Mouse (Mus musculus): Measurements from ENCODE around the gene H2al2a. TPM values are rescaled to one million over a fixed set of nuclear protein-coding genes. Genes with fewer than 3 reads are reported as not detected.
"Not testable (repeated sequence)": the region's sequence is repeated elsewhere in the genome, so short reads cannot be mapped to it uniquely, and the experiment has no call there.

Gene H2al2a
- total and polyA plus RNA-seq, 3 experiments: 0.51 TPM; not detected in 2

DNA sequence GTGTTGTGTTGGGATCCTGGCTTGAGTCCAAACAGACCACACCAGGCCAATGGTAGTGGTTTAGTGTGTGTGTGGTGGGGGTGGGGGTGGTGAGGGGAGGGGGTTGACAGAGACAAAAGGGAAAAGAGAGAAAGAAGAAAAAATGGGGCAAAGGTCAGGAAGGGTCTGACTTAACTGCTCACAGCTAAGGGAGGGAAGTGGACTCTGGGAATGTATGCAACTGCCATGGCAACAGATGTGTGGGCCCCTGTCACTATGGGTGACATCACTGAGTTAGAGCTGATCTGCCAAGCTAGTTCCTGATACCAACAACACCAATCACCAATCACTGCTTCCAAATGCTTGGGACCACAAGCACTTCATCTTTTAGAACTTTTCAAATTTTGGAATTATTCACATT, 26.6 kb downstream of the H2al2a start:
- H3K9ac ChIP-seq (ENCODE audit: low read depth, low read length): no peak overlapping the region
- no peak overlapping the region for H3K4me3 ChIP-seq
- H3K27ac ChIP-seq: no peak overlapping the region
- 0 out of 2 replicates have a peak, but pooled peaks cover 1% of the 10 kb centered on the region for H3K27me3 ChIP-seq (ENCODE audit: control insufficient read depth, insufficient read depth, low read length)
- no peak for TF ChIP-seq CTCF (IDR thresholded peaks at IDR 0.05)
- TF ChIP-seq EP300 (IDR thresholded peaks at IDR 0.05; ENCODE audit: insufficient read depth, low read depth, low read length): no peak
- TF ChIP-seq POLR2A (IDR thresholded peaks at IDR 0.05; ENCODE audit: insufficient read depth, low read depth, low read length): no peak
- no peak for DNase-seq
- H3K36me3 ChIP-seq (ENCODE audit: control insufficient read depth, insufficient read depth, low read length): no peaks in the 10 kb centered on the region
- intact Hi-C loops (cut with DNase I): no loop called here
- no peaks in the 10 kb centered on the region for H3K4me1 ChIP-seq (ENCODE audit: control insufficient read depth, insufficient read depth, low read length)
- no peaks in the 10 kb centered on the region for H3K79me2 ChIP-seq (replicated peaks; ENCODE audit: control insufficient read depth, insufficient read depth, low read length)

DNA sequence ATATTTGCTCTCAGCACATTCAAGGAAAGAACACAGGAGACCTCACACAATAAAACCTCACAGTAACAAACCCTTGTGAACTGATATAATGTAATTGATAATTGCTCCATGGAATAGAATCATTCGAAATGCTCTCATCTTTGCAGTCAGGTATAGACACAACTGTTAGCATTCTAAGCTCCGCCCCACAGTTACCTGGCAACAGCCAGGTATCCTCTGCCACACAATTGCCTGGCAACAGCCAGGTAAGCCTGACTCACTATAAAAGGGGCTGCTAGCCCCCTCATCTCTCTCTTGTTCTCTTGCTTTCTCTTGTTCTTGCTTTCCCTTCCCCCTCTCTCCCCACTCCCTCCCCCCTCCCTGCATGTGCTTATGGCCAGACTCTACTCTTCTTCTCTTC, 28.2 kb downstream of the H2al2a start:
- Histone ChIP-seq H3K9ac (ENCODE audit: low read depth, low read length) (no peak overlapping the region), H3K4me1 (ENCODE audit: control insufficient read depth, insufficient read depth, low read length) (no peaks in the 10 kb centered on the region), H3K36me3 (ENCODE audit: control insufficient read depth, insufficient read depth, low read length) (no peaks in the 10 kb centered on the region), H3K27ac (no peak overlapping the region), H3K79me2 (replicated peaks; ENCODE audit: control insufficient read depth, insufficient read depth, low read length) (no peaks in the 10 kb centered on the region), H3K27me3 (ENCODE audit: control insufficient read depth, insufficient read depth, low read length) (0 out of 2 replicates have a peak, but pooled peaks cover 1% of the 10 kb centered on the region), H3K4me3 (no peak overlapping the region)
- intact Hi-C loops (cut with DNase I): no loop called here
- no peak for DNase-seq
- 88% methylated on average over 2 of the region's 2 CpGs for WGBS
- TF ChIP-seq POLR2A (IDR thresholded peaks at IDR 0.05; ENCODE audit: insufficient read depth, low read depth, low read length) (no peak), CTCF (IDR thresholded peaks at IDR 0.05) (no peak), EP300 (IDR thresholded peaks at IDR 0.05; ENCODE audit: insufficient read depth, low read depth, low read length) (no peak)

DNA sequence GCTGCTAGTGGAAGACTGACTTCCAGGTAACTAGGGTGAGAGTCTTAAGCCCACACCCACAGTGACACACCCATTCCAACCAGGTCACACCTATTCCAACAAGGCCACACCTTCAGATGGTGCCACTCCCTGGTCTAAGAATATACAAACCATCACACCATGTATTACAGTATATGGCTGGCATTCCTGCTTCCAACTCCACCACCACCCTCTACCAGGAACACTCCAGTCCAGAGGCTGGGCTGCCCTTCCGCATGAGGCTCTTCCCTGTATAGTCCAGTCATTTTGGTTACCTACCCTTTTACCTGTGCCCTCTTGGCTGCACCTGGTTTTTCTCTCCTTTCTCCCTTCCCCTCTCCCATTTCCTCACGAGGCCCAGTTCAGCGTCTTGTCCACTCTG, 28.7 kb downstream of the H2al2a start:
- intact Hi-C loops (cut with DNase I): not testable (repeated sequence)

DNA sequence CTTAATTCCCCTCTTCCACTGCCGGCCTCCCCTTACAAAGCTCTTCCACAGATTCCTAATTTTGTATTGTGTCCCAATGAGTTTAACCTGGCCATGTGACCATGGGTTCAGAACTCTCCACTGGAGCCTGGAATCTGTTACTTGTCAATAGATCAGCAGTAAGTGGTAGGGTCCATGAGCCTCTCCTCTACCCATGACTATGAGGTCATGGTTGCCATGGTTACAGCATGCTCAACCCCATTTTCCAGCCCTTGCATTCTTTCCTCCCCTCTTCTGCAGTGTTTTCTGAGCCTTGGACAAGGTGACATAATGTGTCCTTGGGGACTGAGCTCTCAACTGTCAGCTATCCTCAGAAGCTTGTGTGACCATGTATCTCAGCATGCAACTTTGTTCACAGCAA, 37.3 kb downstream of the H2al2a start:
- no peak for DNase-seq
- Histone ChIP-seq H3K79me2 (replicated peaks; ENCODE audit: control insufficient read depth, insufficient read depth, low read length) (no peaks in the 10 kb centered on the region), H3K27ac (no peak overlapping the region), H3K4me1 (ENCODE audit: control insufficient read depth, insufficient read depth, low read length) (no peaks in the 10 kb centered on the region), H3K36me3 (ENCODE audit: control insufficient read depth, insufficient read depth, low read length) (no peaks in the 10 kb centered on the region), H3K4me3 (no peak overlapping the region), H3K27me3 (ENCODE audit: control insufficient read depth, insufficient read depth, low read length) (no peaks in the 10 kb centered on the region), H3K9ac (ENCODE audit: low read depth, low read length) (no peak overlapping the region)
- 75% methylated on average over 1 of the region's 1 CpGs for WGBS
- intact Hi-C loops (cut with DNase I): no loop called here
- no peak for TF ChIP-seq POLR2A (IDR thresholded peaks at IDR 0.05; ENCODE audit: insufficient read depth, low read depth, low read length)
- no peak for TF ChIP-seq EP300 (IDR thresholded peaks at IDR 0.05; ENCODE audit: insufficient read depth, low read depth, low read length)
- no peak for TF ChIP-seq CTCF (IDR thresholded peaks at IDR 0.05)

More for the DNA sequence above, 28.7 kb downstream of the H2al2a start:
- H3K4me1 ChIP-seq (ENCODE audit: control insufficient read depth, insufficient read depth, low read length); H3K36me3 ChIP-seq (ENCODE audit: control insufficient read depth, insufficient read depth, low read length); DNase-seq; H3K27ac ChIP-seq; H3K79me2 ChIP-seq (replicated peaks; ENCODE audit: control insufficient read depth, insufficient read depth, low read length); H3K4me3 ChIP-seq; H3K27me3 ChIP-seq (ENCODE audit: control insufficient read depth, insufficient read depth, low read length); H3K9ac ChIP-seq (ENCODE audit: low read depth, low read length): not testable (repeated sequence)
- WGBS: 86% methylated on average over 3 of the region's 3 CpGs

DNA sequence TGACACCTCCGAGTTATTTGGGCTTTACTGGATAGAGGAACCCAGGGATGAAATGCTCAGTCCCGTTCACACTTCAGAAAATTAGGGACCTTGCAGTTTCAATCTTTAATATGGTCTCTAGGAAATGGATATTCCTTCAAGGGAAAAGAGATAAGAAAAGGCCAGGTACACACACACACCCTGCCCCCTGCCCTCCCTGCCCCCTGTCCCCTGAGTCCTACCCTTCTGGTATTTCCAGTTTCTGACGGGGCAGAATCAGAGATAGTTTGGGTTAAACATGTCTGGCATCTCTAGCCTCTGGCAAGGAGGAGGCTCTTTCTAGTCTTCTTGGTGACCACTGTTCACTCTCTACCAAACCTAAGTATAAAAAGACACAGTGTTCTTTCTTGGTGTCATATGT, 49.9 kb downstream of the H2al2a start:
- intact Hi-C loops (cut with DNase I): no loop called here
- no peak for DNase-seq
- TF ChIP-seq POLR2A (IDR thresholded peaks at IDR 0.05; ENCODE audit: insufficient read depth, low read depth, low read length) (no peak), EP300 (IDR thresholded peaks at IDR 0.05; ENCODE audit: insufficient read depth, low read depth, low read length) (no peak), CTCF (IDR thresholded peaks at IDR 0.05) (no peak)
- H3K9ac ChIP-seq (ENCODE audit: low read depth, low read length): no peak overlapping the region
- H3K79me2 ChIP-seq (replicated peaks; ENCODE audit: control insufficient read depth, insufficient read depth, low read length): no peaks in the 10 kb centered on the region
- no peaks in the 10 kb centered on the region for H3K27me3 ChIP-seq (ENCODE audit: control insufficient read depth, insufficient read depth, low read length)
- peaks cover 5% of the 10 kb centered on the region for H3K4me1 ChIP-seq (ENCODE audit: control insufficient read depth, insufficient read depth, low read length)
- 87% methylated on average over 3 of the region's 3 CpGs for WGBS
- H3K27ac ChIP-seq: no peak overlapping the region
- H3K4me3 ChIP-seq: no peak overlapping the region
- H3K36me3 ChIP-seq (ENCODE audit: control insufficient read depth, insufficient read depth, low read length): no peaks in the 10 kb centered on the region

Other genes starting within 250 kb of the H2al2a start
- gene A930004D18Rik, start 40.8 kb upstream of the H2al2a start, total RNA-seq (2021): 1 to 10 TPM; 3.4 to 4.5 TPM
- gene A930004D18Rik, start 40.8 kb upstream of the H2al2a start, polyA plus RNA-seq (2012; rRNA removed): 2.2 and 3.9 TPM in 2 replicates
- gene Skida1, start 52.1 kb upstream of the H2al2a start, total RNA-seq (2021): 1 to 10 TPM; 1.7 to 4.5 TPM
- gene Skida1, start 52.1 kb upstream of the H2al2a start, polyA plus RNA-seq (2012; rRNA removed): 2.0 and 3.7 TPM in 2 replicates
- 10 to 100 TPM; 32.5 to 32.8 TPM for gene Mllt10, start 58.3 kb upstream of the H2al2a start, total RNA-seq (2021)
- 20.6 and 23.3 TPM in 2 replicates for gene Mllt10, start 58.3 kb upstream of the H2al2a start, polyA plus RNA-seq (2012; rRNA removed)